Comparison of ENCODE assay signal across 20 mouse cellular contexts in the genomic region with DNA sequence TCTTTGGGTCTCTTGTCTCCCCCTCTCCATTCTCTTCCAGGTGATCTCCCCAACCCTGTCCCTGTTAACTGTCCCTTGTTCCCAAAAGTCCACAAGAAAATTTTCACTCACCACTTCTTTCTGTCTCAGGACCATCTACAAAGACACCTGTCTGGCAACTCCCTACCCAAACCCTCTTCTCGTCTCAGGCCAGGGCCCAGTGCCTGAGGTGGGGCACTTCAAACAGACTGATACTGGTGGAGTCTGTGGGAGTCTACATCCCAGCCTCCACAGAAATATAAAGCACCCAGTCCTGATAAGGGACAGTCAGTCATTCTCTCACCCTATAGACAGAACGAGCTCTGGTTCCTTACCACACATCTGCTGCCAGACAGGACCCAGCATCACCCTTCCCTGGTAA. TPM values are rescaled to one million over a fixed set of nuclear protein-coding genes. Genes with fewer than 3 reads are reported as not detected.
"Had no signal": no experiment of that assay in that cellular context is flagged by ENCODE, and none has a peak within 500 bp of the region (broad histone marks: within the 10 kb centered on the region; RNA-seq: fewer than 3 reads in every experiment).

Gene Gsdma2 (plus strand): TSS at position 301 of the 400 bp plus-strand sequence.

- H3K9me3 ChIP-seq: neural tube, embryonic 13.5 days; neural tube, embryonic 15.5 days; stomach, embryonic 15.5 days had no signal

- DNase-seq: retina, postnatal 1 day; right cerebral cortex, adult 18-20 months; right cerebral cortex, postnatal 14 days; right cerebral cortex, postnatal 25 days; right cerebral cortex, postnatal 4 days; spleen, adult 18-20 months; thymus, adult 18-20 months; thymus, adult 2 months; thymus, postnatal 14 days; thymus, postnatal 25 days; thymus, postnatal 36 days; thymus, postnatal 4 days had no signal

- H3K4me3 ChIP-seq: neural tube, embryonic 13.5 days; neural tube, embryonic 15.5 days; stomach, embryonic 15.5 days had no signal

- H3K4me2 ChIP-seq: neural tube, embryonic 13.5 days; neural tube, embryonic 15.5 days; stomach, embryonic 15.5 days had no signal

- H3K4me1 ChIP-seq: neural tube, embryonic 13.5 days; neural tube, embryonic 15.5 days; stomach, embryonic 15.5 days had no signal

- H3K27ac ChIP-seq: neural tube, embryonic 13.5 days; neural tube, embryonic 15.5 days; stomach, embryonic 15.5 days had no signal

- H3K36me3 ChIP-seq: neural tube, embryonic 13.5 days; neural tube, embryonic 15.5 days; stomach, embryonic 15.5 days had no signal

- H3K9ac ChIP-seq: neural tube, embryonic 13.5 days; neural tube, embryonic 15.5 days; stomach, embryonic 15.5 days had no signal

RNA-seq across cellular contexts. Expression of gene Gsdma2, which starts in this region (rescaled TPM):
- total RNA-seq: neutrophil, adult 5-6 weeks had no signal
- polyA plus RNA-seq: neural tube, embryonic 14.5 days; spleen, adult 2 months; stomach, embryonic 14.5 days; urinary bladder, adult 2 months had no signal
